Mouse (Mus musculus) adrenal gland, postnatal 14 days (tissue): ENCODE data around the gene Baiap2l2. TPM values are rescaled to one million over a fixed set of nuclear protein-coding genes. Genes with fewer than 3 reads are reported as not detected.
"Not testable (repeated sequence)": the region's sequence is repeated elsewhere in the genome, so short reads cannot be mapped to it uniquely, and the experiment has no call there.

Experiments used
- DNase-seq: peaks from one replicate; pipeline ENCODE4 v3.0.0; 2021; ENCODE audit warnings: mixed read lengths
- total RNA-seq: library from RNA; stranded (reverse); gene quantifications from 2 replicates; pipeline ENCODE4 v1.2.3, GENCODE M21; 2021

Gene Baiap2l2
- total RNA-seq, 1 experiment from 2014 or later = 0.30 TPM

DNA sequence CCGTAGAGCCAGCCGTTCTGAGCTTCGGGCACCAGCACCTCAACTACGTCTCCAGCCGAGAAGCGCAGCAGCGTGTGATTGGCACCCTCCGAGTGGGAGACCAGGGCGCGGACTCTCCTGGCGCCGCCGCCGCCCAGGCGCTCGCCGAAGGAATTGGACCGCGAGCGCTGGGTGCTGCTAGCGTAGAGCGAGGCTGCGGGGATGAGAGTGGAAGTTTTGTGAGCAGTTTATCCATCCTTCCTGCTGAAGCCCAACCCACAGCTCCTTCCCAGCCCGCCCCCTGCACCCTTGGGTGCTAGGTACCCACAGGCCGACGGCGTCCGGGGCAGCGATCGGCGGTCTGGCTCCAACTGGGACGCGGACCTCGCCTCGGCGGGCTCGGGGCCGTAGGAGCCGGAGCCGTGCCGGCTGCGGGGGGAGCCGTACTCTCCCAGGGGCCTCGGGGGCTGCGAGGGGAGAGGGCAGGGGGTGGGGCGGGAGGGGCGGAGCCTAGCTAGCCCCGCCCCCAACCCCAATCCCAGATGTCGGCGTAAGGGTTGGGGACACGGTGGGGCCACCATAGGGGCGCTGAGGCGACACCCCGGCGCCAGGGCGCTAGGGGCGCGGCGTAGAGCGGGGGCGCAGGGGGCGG lies 24.1 kb downstream of the Baiap2l2 start:
- peak; percentile 38 for DNase-seq

DNA sequence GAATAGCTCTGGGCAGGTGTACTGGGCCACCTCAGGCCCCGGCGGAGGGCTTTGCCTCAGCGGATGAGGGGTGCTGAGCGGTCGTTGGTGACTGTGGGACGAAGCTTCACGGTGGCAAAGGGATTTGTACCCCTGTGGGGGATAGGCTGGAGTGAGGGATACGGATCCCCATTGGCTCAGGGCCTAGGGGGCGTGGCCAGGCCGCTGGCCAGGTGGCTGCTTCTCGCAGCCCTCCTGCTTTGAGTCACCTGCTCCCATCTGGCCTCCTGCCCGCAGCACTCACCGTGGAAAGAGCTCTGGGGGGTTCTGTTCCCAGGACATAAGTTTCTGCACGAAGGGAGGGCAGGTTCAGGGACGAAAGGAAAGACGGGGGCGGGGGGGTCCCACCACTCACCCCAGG lies 26.8 kb downstream of the Baiap2l2 start:
- no peak for DNase-seq

DNA sequence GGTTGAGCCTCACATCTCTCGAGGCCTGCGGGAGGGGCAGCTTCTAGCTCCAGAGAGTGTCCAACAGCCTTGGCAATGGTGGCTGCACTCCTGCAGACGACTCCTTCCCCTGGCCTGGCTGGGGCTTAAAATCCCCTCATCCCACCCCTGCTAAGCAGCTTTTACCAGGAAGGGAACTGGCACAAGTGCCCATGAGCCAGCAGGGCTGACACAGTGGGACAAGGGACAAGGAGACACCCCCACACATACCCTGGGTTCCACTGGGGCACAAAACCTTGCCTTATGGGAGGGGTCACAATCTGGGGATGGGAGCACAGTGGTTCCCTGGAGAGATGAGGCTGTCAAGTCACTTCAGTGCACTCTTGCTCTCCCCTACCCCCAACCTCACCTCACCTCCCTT lies 30.7 kb downstream of the Baiap2l2 start, which contains the start of gene Slc16a8:
Gene Slc16a8, minus strand, starts transcription at position 101 of the 400 bp plus-strand sequence.
- DNase-seq = no peak

DNA sequence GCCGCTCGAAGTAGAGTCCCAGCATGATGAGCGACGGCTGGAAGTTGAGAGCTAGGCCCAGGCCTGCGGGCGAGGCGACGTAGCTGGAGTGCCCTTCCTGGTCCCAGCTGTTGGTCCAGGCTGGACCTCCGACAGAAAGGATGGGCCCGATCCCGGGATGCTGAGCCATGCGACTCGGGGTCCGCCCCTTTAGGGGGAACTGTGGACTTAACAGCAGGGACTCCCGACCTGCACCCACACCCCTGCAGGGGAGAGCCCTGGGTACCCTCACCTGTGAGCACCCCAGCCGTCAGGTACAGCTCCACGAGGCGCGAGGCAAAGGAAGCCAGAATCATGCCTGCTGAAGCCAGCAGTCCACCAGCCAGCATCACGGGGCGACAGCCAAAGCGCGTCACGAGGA lies 32.8 kb downstream of the Baiap2l2 start:
- no peak for DNase-seq

DNA sequence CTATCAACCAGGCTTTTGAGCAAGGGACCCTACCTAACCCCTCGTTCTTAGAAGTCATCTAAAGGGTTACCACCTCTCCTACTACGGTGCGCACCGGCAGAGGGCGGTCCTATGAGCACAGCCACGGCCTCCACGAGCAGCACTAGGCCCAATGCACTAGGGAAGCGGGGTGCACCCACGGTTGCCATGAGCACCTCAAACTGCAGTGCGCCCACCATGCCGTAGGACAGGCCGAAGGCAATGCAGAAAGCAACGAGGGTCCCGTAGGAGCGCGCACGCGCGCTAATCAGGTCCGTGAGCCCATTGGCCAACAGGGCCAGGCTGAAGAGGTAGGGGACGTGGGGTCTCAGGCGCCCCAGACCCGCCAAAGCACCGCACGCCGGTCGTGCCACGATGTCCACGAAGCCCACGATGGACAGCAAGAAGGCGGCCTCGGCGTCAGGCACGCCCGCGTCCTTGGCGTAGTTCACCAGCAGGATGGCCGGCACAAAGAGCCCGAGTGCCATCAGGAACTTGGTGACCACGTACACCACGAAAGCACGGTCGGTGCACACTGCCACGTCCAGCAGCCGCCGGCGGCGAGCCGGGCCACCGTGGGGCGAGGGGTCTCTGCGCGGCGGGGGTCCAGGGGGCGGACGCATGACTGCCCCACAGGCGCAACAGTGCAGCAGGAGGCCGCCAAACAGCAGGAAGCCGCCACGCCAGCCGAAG lies 33.4 kb downstream of the Baiap2l2 start:
- peak; percentile 43 for DNase-seq

DNA sequence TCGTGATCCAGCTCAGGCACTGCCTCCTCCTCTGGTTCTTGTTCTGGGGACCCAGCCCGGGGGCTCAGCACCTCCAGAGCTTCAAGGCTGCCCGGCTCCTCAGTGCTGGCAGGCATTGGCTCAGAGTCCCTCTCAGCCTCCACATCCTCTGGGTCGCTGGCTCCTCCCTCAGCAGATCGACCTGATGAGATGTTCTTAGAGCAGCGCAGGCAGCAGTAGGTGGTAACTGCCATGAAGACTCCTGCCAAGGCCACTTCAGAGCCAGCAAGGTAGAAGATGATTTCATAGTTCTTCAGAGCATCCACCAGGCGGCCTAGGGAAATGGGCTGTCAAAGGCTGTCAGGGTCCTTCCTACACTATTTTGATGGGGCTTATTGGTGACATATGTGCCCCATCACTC lies 34.2 kb downstream of the Baiap2l2 start:
- DNase-seq = no peak

DNA sequence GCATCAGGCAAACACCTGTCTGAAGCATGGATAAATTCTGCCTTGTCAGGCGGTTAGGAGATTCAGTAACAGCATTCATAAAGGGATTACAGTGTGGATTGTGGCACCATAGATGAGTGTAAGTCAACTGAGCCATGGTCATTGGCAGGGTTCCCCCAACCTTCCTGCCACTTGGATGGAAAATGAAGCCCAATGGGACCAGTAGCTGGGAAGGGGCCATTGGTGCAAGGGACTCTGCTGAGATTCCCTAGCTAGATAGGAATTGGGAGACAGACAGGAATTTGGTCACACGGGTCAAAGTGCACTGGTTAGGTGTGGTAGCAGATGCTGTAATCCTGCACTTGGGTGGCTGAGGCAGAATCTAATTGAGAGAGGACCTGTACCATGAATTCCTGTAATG lies 35.1 kb downstream of the Baiap2l2 start:
- peak; percentile 65 for DNase-seq

DNA sequence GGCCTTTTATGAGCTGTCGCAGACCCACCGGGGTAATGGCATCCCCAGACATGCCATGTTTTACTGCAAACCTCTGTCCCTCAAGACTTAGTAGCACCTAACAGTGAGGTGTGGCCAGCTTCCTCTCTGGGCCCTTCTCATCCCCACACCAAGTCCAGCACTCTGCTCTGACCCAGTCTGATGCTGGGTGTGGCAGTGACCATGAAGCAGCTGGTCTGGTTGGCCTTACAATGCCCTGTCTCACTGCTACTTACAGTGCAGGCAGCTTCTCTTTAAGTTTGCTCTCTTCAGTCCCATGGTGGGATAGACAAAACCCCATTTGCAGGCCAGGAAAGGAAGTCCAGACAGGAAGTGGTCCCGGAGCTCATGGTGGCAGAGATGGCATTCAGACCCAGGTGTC lies 40.0 kb downstream of the Baiap2l2 start:
- no peak for DNase-seq

DNA sequence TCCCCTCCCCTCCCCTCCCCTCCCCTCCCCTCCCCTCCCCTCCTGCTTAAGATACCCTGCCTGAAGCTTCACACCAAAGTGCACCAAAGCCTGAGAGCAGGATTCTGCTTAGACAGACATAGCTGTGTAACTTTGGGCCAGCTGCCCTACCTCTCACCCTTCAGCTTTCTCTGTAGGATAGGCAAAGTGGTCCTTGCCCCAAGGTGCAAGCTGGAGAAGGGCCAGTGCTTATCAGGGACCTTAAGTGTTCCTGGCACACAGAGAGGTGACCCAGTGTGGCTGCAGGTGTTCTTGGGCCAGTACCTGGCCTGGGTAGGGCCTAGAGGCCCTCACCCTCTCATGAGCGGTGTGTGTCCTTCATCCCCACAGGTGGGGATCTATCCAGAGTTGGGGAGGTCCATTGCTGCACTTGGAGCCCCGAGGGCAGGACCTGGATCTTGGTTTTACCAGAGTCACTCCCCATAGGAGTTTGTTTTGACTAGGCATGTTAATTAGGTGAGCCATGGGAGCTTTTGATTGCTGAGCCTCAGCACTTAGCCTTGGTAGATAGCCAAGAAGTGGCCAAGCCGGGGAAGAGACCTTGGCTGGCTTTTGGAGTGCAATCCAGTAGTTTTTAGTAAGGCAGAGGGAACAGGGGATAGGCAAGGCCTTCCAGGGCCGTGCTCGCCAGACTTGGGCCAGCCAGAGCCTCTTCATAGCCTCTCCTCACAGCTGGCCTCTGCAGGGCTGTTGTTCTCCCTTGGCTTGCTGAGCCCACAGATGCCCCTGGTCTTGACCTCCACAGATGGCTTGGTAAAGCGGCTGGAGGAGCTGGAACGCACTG lies 41.1 kb downstream of the Baiap2l2 start:
- DNase-seq = peak; percentile 69

DNA sequence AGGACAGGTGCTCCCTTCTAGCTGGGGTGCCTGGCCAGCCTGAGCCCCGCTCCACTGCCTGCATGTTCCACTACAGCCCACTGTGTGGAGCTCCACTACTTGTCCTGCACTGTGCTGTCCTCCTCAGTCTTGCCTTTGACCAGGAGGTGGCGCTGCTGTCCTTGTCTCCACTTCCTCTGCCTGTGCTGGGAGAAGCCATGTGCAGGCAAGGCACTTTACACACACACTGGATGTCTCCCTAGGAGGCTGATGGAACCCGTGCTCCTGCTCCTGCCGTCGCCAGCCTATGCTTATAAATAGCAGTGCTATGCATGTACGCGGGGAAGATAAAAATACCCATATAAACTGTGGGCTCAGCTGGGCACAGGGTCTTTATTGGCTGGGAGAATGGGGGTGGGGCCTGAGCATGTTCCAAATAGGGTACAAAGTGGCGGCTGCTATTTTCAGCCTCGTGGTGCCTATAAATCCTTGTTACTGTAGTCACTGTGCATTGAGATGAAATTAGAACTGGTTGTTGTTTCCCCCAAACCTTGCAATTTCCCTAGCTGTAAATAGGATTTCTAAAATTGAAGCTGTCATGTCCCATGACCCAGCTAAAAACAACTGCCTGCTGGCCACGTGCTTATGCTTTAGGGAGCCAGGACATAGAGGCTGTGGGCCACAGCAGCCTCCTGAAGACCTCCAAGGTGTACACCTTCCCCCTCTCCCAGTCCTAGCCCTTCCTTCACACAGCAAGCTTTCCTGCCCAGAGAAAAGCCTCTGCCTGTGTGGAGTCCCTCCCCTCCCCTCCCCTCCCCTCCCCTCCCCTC lies 41.9 kb downstream of the Baiap2l2 start:
- peak; percentile 96 for DNase-seq

DNA sequence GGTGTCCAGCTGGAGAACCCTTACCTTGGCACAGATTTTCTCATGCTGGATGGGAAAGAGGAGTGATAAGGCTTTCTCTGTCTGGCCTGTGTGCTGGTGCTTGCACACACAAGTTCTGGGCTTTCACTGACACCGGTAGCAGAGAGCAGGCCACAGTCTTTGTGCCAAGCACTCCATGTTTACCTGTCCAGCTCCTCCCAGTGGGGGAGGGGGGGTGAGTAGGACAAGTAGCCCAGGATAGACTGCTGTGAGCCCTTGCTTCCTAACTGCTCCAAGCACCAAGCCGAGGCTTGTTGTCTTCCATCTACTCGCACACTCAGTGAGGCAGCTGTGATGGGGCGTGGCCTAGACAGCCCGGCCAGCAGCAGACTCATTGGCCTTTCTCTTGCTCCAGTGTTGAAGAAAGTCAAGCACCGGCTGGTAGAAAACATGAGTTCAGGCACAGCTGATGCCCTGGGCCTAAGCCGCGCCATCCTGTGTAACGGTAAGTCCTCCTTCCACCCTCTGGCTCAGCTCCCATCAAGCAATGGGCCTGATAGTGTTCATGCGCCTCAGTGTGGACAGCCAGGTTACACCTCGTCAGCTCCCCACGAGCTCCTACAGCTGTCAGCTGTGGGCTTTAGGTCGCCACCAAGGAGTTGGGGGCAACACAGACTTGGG lies 42.6 kb downstream of the Baiap2l2 start:
- no peak for DNase-seq

DNA sequence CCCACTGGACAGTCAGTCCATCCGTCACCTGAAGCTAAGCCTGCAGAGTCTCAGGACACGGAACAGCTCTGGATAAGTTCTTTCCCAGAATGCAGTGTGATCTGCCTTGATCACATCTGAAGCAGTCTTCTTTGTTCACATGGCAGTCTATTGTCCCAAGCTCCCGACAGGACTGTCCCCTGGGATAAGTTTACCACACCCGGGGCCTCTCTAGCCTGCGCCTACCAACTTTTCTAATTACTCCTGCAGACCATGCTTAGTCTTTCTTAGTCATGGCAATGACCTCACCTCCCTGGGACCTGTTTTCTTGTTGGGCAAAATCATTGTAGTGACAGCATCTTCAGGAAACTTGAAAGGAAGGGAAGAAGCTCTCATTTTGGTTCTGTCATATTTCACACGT lies 47.3 kb downstream of the Baiap2l2 start:
- DNase-seq = no peak

DNA sequence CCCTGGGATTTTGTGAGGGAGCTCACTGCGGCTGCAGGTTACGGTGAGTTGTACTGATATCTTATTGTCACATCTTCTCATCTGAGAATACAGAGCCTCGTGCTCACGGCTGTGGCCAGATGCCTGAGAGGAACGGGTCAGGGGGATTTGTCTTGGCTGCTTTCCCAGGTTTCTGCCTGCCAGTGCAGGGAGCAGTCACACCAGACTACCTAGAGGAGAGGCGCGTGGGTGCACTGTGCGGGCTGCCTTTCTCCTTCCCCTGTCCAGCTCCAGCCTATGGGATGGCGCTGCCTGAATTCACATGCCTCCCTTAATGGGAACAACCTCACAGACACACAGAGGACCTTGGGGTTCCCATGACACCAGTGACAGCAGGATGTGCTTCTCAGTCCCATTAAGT lies 50.1 kb downstream of the Baiap2l2 start:
- DNase-seq = no peak

DNA sequence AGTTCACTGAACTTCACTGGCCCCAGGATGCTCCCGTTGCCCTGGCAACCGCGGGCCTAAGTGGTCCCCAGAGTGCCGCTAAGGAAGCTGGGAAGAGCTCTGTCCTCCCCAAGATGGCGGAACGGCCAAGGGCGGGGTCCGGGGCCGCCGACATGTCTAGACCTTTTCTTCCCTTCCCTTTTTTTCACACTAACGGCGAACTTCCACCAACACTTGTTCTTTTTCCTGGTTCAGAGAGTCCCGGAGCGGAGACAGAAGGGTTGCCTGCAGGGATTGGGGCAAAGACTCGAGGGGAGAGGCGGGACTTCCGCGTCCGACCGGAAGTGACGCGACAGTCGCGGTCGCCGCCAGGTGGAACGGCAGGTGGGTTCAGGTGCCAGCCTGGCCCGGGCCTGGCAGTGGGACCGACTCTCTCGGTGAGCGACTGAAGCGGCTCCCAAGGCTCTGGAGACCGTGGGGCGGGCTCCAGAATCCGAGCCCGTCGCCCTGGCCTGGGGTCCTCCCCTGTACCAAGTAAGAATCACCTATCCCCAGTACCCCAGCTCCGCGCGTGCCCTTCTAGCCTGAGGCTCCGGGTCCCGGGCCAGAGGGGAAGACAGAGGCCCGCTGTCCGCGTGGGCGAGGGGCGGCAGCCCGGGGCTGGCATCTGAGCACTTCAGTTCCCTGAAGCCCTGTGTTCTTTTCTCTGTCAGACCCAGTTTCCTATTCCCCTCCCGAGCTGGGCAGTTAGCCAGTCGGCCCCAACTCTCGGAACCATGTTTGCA lies 56.1 kb downstream of the Baiap2l2 start, which contains the start of the genes Pick1 and Gm49486:
Gene Pick1, plus strand, starts transcription at position 116 of the 764 bp plus-strand sequence.
Gene Gm49486, plus strand, starts transcription at position 334 of the 764 bp plus-strand sequence.
- DNase-seq = peak; percentile 93

DNA sequence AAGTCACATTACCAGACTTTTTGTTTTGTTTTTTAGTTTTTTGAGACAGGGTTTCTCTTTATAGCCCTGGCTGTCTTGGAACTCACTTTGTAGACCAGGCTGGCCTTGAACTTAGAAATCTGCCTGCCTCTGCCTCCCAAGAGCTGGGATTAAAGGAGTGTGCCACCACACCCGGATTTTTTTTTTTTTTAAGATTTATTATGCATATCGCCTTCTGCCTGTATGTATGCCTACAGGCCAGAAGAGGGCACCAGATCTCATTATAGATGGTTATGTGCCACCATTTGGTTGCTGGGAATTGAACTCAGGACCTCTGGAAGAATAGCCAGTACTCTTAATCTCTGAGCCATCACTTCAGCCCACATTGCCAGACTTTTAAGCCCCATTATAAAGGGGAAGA lies 59.6 kb downstream of the Baiap2l2 start:
- not testable (repeated sequence) for DNase-seq

DNA sequence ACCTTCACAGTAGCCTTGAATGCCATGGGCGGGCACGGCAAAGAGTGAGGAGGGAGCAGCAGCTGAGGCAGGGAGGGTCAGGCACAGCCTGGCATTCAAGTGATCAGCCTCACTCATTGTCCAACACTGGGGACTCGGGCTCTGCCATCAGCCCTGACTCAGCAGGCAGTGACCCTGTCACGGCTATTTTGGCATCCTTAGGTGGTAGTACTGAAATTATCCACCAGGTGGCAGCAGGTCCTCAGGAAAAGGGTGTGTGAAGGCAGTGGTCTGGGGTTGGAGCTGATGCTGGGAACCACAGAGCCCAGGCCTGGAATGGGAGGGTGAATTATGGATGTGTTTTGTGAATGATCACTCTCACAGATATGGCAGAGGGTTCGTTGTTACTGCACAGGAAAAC lies 60.7 kb downstream of the Baiap2l2 start:
- peak; percentile 93 for DNase-seq

DNA sequence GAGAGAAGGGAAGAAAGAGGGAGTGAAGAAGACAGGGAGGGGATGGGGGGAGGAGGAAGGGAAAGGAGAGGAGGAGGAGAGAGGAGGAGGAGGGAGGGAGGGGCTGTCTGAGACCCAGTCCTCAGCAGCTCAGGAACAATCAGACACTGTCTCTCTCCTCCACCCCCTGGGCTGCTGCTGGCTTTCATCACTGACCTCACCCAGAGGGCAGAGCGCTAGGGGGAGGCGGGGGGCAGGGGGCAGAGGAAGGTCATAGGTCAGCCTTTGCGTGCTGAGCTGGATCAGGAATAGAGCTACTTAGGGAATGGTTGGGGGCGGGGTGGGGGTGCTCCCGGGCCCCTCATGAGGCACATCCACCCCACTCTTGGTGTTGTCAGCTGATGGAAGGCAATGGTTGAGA lies 61.7 kb downstream of the Baiap2l2 start:
- no peak for DNase-seq

DNA sequence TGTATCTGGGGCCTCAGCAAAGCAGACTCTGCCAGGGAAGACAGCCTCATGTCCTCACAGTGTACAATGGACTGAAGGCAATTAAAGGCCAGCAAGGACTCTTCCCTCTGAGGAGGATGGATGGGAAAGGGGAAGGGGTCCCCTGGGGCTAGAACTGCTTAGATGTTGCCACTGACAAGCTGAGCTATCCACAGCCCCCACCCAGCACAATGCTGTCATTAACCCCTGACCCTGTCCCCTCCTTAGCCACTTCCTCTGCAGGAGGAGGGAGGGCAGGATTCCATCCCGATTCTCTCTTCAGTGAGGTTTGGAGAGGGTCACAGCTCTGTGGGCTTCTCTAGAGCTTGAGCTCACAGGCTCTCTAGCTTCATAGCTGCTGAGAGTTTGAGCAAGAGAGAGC lies 65.8 kb downstream of the Baiap2l2 start:
- no peak for DNase-seq

DNA sequence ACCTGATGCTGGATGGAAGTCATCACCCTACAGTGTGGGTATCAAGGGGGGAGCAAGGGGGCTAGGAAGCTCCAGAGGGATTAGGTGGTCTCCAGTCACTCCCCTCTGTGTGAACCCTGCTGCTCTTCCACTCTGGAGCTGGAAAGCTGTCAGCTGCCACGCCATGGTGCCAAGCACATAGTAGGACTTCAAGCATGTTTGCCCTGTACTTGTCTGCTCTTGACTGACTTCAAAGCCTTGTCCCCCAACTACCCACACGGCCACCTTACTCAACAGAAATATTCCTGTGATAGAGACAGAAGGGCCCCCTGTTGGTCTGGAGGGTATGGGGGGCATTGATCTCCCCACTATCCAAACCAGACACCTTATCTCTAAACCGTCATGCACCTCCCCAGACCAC lies 69.1 kb downstream of the Baiap2l2 start:
- no peak for DNase-seq

DNA sequence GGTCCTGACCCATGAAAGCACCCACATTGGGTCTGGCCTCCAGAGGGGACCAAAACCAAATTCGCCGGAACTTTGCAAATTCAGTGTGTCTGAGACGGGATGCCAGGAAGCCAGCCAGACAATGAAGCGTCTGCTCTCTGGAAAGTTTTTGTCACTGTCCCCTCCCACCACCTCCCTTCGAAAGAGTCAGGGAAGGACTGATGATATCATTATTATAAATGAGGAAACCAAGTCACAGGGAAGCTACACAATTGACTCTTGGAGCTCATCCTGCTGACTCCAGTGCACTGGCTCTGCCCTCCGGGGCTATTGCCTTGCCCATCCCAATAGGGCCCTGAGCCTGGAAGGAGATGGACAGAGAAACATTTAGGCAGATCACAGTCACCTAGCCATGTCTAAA lies 71.7 kb downstream of the Baiap2l2 start:
- no peak for DNase-seq
